In the genomic region with DNA sequence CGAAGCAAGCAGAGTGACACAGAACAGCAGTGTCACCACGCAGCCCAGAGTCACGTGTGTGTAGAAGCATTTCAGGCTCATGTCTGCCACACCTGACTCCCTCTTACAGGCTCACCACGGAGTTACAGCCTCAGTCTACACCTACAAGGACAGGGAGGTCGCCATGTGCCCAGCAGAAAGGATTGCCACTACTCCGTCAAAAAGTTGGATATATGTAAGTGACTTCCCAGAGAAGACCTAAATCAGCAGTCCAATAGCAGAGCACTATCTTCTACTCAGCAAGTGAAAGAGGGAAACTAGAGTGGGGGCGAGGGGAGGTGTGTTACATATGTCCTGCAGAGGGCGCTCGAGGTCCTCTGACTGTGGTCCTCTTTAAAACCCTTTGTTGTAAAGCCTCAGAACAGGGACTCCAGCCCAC, we compare ENCODE assay signal across 9 mouse cellular contexts. TPM values are rescaled to one million over a fixed set of nuclear protein-coding genes. Genes with fewer than 3 reads are reported as not detected.
A peak's percentile ranks its signal among the peaks of the same experiment; 100 is the strongest.
DNase-seq lines count a peak whose midpoint lies in the region; ATAC-seq and TF ChIP-seq lines count a peak whose summit lies in the region.
"Had no signal": no experiment of that assay in that cellular context is flagged by ENCODE, and none has a peak within 500 bp of the region (broad histone marks: within the 10 kb centered on the region; RNA-seq: fewer than 3 reads in every experiment).

No protein-coding gene starts in this region.

- H3K9ac ChIP-seq in liver, embryonic 15.5 days: no peak overlapping the region

- no peak for TF ChIP-seq POLR2A in testis, adult 2 months (IDR thresholded peaks at IDR 0.05; ENCODE audit: control insufficient read depth, low read depth, low read length)
- TF ChIP-seq POLR2A in spleen, adult 2 months (IDR thresholded peaks at IDR 0.05; ENCODE audit: low read depth, low read length): no peak

- 22% methylated on average over 9 of the region's 9 CpGs for WGBS in liver, embryonic 15.5 days (ENCODE audit: insufficient replicate concordance)
- 19% methylated on average over 9 of the region's 9 CpGs for WGBS in spleen, adult 2 months

- H3K27ac ChIP-seq in testis, adult 2 months (ENCODE audit: control insufficient read depth, insufficient read depth, low read depth, low read length): no peak overlapping the region
- H3K27ac ChIP-seq in liver, embryonic 15.5 days (replicated peaks): no peak overlapping the region
- H3K27ac ChIP-seq in spleen, adult 2 months (ENCODE audit: insufficient read depth, low read length): no peak overlapping the region
- H3K27ac ChIP-seq: macrophage had no signal

- DNase-seq in cerebellum, adult 11 months: peak; percentile 24
- no peak for DNase-seq in testis, postnatal 14 days (ENCODE audit: low spot score)
- peak; percentile 93 for DNase-seq in embryo, embryonic 10 days (ENCODE audit: low spot score)
- DNase-seq in heart, postnatal 4 days: peak; percentile 60
- peak; percentile 30 to 59 for DNase-seq in spleen, adult 2 months (ENCODE audit: low read depth in 1 of 2, low spot score in 2 of 2)

- H3K4me1 ChIP-seq in testis, adult 2 months (ENCODE audit: control insufficient read depth, insufficient read depth, low read length): no peaks in the 10 kb centered on the region
- H3K4me1 ChIP-seq in liver, embryonic 15.5 days (replicated peaks): peaks cover 31% of the 10 kb centered on the region
- no peaks in the 10 kb centered on the region; the same call in 1 of the 2 replicates for H3K4me1 ChIP-seq in spleen, adult 2 months (ENCODE audit: control insufficient read depth, insufficient read depth, insufficient read length)

- no peaks in the 10 kb centered on the region for H3K27me3 ChIP-seq in testis, adult 2 months (ENCODE audit: control insufficient read depth, insufficient read depth, low read length)
- no peaks in the 10 kb centered on the region for H3K27me3 ChIP-seq in liver, embryonic 15.5 days
- H3K27me3 ChIP-seq in spleen, adult 2 months (ENCODE audit: control insufficient read depth, insufficient read depth, low read length): no peaks in the 10 kb centered on the region

- no peaks in the 10 kb centered on the region for H3K9me3 ChIP-seq in liver, embryonic 15.5 days (replicated peaks)

- H3K4me3 ChIP-seq in testis, adult 2 months (ENCODE audit: control insufficient read depth, low read depth, low read length): no peak overlapping the region
- H3K4me3 ChIP-seq in liver, embryonic 15.5 days (replicated peaks): peak overlapping the region; percentile 17; the same call in 1 of the 2 replicates
- H3K4me3 ChIP-seq in spleen, adult 2 months (ENCODE audit: extremely low read depth, insufficient read depth, insufficient read length): no peak overlapping the region

- ATAC-seq in cerebellum, adult (ENCODE audit: insufficient number of reproducible peaks, low FRiP score, low TSS enrichment): no peak
- no peak for ATAC-seq in liver, embryonic 15.5 days (ENCODE audit: insufficient read depth)

- peak; percentile 40; the same call in 1 of the 2 replicates for TF ChIP-seq CTCF in testis, adult 2 months (IDR thresholded peaks at IDR 0.05; ENCODE audit: control insufficient read depth, insufficient read depth, insufficient replicate concordance, low read depth, low read length)
- TF ChIP-seq CTCF in spleen, adult 2 months (IDR thresholded peaks at IDR 0.05; ENCODE audit: extremely low read depth, insufficient read depth, insufficient read length, insufficient replicate concordance): peak; percentile 69; the same call in 1 of the 2 replicates

- H3K4me2 ChIP-seq in liver, embryonic 15.5 days: peak overlapping the region; percentile 53

- no peaks in the 10 kb centered on the region for H3K36me3 ChIP-seq in testis, adult 2 months (ENCODE audit: control insufficient read depth, insufficient read depth, low read length)
- no peaks in the 10 kb centered on the region for H3K36me3 ChIP-seq in liver, embryonic 15.5 days (replicated peaks)
- no peaks in the 10 kb centered on the region for H3K36me3 ChIP-seq in spleen, adult 2 months (ENCODE audit: control insufficient read depth, insufficient read depth, low read length)

RNA-seq across cellular contexts. Expression of gene Wdr61, which starts 2.0 kb away (rescaled TPM):
- 24.5 and 26.9 TPM in 2 replicates for polyA plus RNA-seq in testis, adult 2 months (2012; rRNA removed)
- 10 to 100 TPM; 47.1 to 49.9 TPM for total RNA-seq in heart, postnatal 4 days (2021)
- 75.3 and 80.3 TPM in 2 replicates for polyA plus RNA-seq in liver, embryonic 15.5 days (2015; fragmentation: Nextera tagmentation; extraction: Ambion mirVana)
- polyA plus RNA-seq in spleen, adult 2 months (2012; rRNA removed): 13.2 and 13.4 TPM in 2 replicates

RNA-seq across cellular contexts. Expression of gene Crabp1, which starts 28.3 kb away (rescaled TPM):
- 12.2 and 13.1 TPM in 2 replicates for polyA plus RNA-seq in testis, adult 2 months (2012; rRNA removed)
- total RNA-seq in heart, postnatal 4 days (2021): under 1 TPM in 1 of 2 experiments, not detected in 1; 0.45 TPM
- polyA plus RNA-seq in liver, embryonic 15.5 days (2015; fragmentation: Nextera tagmentation; extraction: Ambion mirVana): 0.84 and 1.1 TPM in 2 replicates
- 0.21 and 0.23 TPM in 2 replicates for polyA plus RNA-seq in spleen, adult 2 months (2012; rRNA removed)
- polyA plus RNA-seq: macrophage had no signal

RNA-seq across cellular contexts. Expression of gene Dnaja4, which starts 37.6 kb away (rescaled TPM):
- polyA plus RNA-seq in testis, adult 2 months (2012; rRNA removed): 129 and 142 TPM in 2 replicates
- 10 to 100 TPM; 40.7 to 43.7 TPM for total RNA-seq in heart, postnatal 4 days (2021)
- 21.5 and 23.0 TPM in 2 replicates for polyA plus RNA-seq in liver, embryonic 15.5 days (2015; fragmentation: Nextera tagmentation; extraction: Ambion mirVana)
- polyA plus RNA-seq in spleen, adult 2 months (2012; rRNA removed): 4.4 and 5.6 TPM in 2 replicates
